Mouse (Mus musculus): ENCODE measurements around the gene Gjd2. TPM values are rescaled to one million over a fixed set of nuclear protein-coding genes. Genes with fewer than 3 reads are reported as not detected.

The Gjd2 gene
- total RNA-seq, 2 experiments from 2014 or later: not detected

- DNase-seq: no peak
- intact Hi-C loops (cut with DNase I): no loop called here
These were observed 1.4 kb upstream of the Gjd2 start for GRCm38 (mm10) chr2:114014839-114015238.

- intact Hi-C loops (cut with DNase I): no loop called here
- DNase-seq: no peak
These were observed 427 bp upstream of the Gjd2 start for GRCm38 (mm10) chr2:114013846-114014245.

DNA sequence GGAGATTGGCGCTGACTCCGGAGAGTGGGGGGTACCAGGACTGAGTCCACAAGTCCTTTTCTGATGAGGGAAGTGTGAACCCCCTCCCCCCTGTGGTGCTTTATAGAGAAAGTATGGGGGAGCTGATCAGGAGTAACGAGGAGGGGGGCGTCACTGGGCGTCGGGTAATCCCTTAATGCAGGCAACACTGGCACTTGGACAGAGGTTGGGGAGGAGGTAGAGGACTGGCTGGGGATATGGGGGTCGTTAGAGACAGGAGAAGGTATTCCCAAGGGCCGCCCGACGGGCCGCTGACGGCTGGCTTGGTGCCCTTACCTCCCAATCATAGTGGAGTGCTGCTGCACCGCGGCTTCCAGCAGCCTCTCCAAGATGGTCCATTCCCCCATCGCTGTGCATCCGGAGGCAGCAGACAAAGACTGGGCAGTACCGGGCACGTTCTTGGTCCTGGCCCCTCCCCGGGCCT, 639 bp downstream of the Gjd2 start:
- DNase-seq: no peak
- intact Hi-C loops (cut with DNase I): no loop called here

- intact Hi-C loops (cut with DNase I): no loop called here
- DNase-seq: peak; percentile 34 to 63
These were observed 1.6 kb downstream of the Gjd2 start for GRCm38 (mm10) chr2:114011838-114012237.

DNA sequence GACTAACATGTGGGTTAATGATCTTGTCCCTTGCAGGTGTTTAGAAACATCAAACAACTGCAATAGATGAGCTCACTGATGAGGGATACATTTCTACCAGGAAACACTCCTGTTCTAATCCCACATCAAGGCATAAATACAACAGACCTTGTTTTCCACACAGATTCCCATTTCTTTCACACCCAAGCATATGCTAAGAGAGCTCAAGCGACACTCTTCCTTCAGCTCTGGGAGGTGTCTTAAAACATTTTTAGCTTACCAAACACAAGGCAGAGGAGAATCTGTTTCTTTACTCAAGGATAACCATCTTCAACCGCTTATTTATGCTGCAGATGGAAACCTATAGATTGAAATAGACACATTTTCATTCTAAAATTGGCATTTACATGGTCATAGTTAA, 5.1 kb downstream of the Gjd2 start:
- DNase-seq: no peak
- intact Hi-C loops (cut with DNase I): no loop called here

GRCm38 (mm10) chr2:113997484-113997883, 15.9 kb downstream of the Gjd2 start:
- no peak for DNase-seq
- intact Hi-C loops (cut with DNase I): no loop called here

DNA sequence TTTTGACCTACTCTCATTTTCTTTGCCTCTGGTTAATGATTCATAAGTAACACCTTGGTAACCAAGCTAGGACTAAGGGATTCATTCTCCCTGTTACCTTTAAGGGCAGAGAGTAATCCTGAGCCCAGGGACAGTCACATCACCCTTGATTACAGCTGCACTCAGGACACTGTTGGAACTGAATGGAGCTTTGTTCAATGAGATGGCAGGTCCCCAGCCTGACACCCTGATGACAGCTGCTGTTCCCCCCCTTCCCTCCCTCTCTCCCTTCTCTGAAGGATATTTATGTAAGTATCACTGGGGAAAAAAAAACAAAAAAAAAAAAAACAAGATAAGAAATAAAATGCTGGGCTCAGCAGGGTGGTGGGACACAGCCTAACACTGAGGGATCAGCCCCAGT, 16.5 kb downstream of the Gjd2 start:
- intact Hi-C loops (cut with DNase I): no loop called here
- no peak for DNase-seq

DNA sequence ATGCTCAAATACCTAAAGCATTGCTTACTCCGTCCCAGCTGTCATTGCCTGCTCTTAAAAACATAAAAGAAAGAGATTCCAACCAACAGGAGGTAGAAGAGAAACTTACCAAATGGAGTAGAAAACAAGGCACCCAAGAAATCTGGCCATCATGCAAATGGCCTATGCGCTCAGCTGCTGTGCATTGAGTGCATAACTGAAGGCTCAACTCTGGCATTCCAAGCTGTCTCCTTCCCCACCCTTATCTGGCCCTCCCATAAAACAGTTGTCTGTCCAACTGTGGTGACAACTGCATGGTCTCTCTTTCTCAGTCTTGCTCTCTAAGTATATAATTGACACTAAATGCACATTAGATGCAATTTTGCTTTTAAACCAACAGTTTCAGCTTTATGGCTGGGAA, 28.5 kb downstream of the Gjd2 start:
- DNase-seq: no peak
- intact Hi-C loops (cut with DNase I): no loop called here

GRCm38 (mm10) chr2:113980664-113981063, 32.8 kb downstream of the Gjd2 start:
- intact Hi-C loops (cut with DNase I): no loop called here
- peak; percentile 55 to 70 for DNase-seq

DNA sequence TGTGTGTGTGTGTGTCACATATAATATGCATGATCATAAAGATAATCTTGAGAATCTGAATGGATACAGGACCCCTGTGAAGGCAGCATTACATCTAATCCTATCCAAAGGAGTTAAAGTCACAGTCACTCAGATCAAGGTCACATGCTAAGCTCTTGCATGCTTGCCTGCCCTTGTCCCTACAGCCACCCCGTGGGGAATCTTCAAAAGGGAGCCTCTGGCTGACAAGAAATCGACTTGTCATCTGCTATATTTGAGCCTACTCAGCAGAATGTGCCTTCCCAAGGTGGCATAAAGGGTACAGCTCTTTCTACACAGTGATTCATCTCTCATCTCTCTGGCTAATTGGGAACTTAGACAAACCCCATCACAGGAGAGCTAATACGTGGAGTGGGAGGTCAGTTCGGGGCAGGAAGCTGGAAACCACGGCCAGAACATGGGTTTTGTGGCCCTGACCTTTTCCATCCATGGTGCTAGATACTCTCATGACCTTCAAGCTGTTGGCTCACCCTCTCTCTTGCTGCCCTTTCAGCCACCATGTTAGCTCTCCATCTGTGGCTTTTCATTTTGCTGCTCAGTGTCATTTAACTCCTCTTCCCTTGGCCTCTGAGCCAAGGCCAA, 35.2 kb downstream of the Gjd2 start:
- no peak for DNase-seq
- intact Hi-C loops (cut with DNase I): no loop called here

DNA sequence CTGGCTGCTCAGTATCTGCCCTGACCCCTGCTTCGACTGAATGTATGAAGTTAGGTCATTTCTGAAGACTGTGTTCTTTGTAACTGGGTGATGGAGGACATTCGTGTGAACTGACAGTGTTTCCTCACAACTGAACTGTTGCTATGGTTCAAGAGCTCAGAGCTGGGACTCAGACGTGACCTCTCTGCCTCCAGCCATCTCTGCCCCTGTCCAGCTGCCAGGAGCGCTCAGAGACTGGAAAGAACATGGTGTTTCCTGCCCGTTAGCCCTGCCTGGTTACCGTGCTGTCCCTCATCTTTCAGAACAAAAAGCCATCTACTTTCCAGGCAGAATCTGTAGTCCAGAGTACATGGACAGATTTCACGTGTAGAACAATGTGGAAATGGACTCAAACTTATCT, 39.5 kb downstream of the Gjd2 start:
- DNase-seq: peak; percentile 52 to 57
- intact Hi-C loops (cut with DNase I): loop anchor here (2.0 kb wide), 1 partner anchor 73 kb away; no protein-coding TSS in a partner anchor

DNA sequence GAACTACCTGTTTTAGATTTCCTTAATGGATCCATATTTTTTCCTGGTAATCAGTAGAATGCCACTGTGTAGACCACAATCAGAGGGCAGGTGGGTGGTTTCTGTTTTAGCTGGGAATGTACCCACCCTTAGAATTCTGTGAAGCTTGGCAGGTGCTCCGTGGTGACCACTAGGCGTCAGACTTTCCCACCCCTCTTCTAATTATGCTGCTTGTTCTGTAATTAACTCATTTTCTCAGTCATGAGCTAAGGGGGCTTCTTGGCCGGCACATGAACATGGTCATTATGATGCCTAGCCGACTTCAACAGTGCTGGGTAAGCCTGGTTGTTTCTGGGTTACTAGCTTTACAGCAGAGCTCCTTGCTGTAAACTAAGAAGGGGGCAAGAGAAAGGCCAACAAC, 47.0 kb downstream of the Gjd2 start:
- intact Hi-C loops (cut with DNase I): loop anchor here (5.0 kb wide), 3 partner anchors 76 to 181 kb away; no protein-coding TSS in a partner anchor
- DNase-seq: peak in 1 of 2 experiments; percentile 4

Other genes with a start within 250 kb of the Gjd2 start
- under 1 TPM in 1 of 2 experiments, not detected in 1; 0.24 TPM for gene Scg5, start 184.5 kb downstream of the Gjd2 start, total RNA-seq (2021)
- gene Arhgap11a, start 165.0 kb downstream of the Gjd2 start, total RNA-seq (2021): 1 to 10 TPM; 4.3 to 6.3 TPM
- gene Actc1, start 39.9 kb upstream of the Gjd2 start, total RNA-seq (2021): over 10,000 TPM; 15,903 to 17,925 TPM
- 10 to 100 TPM; 19.6 to 21.2 TPM for gene Aqr, start 173.4 kb upstream of the Gjd2 start, total RNA-seq (2021)
- gene Zfp770, start 187.8 kb upstream of the Gjd2 start, total RNA-seq (2021): 10 to 100 TPM; 13.7 to 15.3 TPM